Mouse (Mus musculus): ENCODE results near the gene Npas3.

- no peak for TF ChIP-seq CTCF (IDR thresholded peaks at IDR 0.05; ENCODE audit: control insufficient read depth, insufficient read depth, insufficient read length)
- TF ChIP-seq CEBPB (IDR thresholded peaks at IDR 0.05; ENCODE audit: low read depth), result no peak
- no peak for TF ChIP-seq MYOD1 (IDR thresholded peaks at IDR 0.05; ENCODE audit: control insufficient read depth, insufficient read length, low read depth)
- TF ChIP-seq USF1 (IDR thresholded peaks at IDR 0.05; ENCODE audit: low read depth), result peak; percentile 67
- no peak for TF ChIP-seq MAX (IDR thresholded peaks at IDR 0.05)
Measured at GRCm38 (mm10) chr12:53865691-53866090, 617.2 kb downstream of the Npas3 start.

All from C2C12 (cell line).